Mouse (Mus musculus): ENCODE data around the gene C130026I21Rik. TPM values are rescaled to one million over a fixed set of nuclear protein-coding genes. Genes with fewer than 3 reads are reported as not detected.
"Not testable (repeated sequence)": the region's sequence is repeated elsewhere in the genome, so short reads cannot be mapped to it uniquely, and the experiment has no call there.

Gene C130026I21Rik
- polyA plus RNA-seq, 1 experiment from 2014 or later = 0.63 TPM

DNA sequence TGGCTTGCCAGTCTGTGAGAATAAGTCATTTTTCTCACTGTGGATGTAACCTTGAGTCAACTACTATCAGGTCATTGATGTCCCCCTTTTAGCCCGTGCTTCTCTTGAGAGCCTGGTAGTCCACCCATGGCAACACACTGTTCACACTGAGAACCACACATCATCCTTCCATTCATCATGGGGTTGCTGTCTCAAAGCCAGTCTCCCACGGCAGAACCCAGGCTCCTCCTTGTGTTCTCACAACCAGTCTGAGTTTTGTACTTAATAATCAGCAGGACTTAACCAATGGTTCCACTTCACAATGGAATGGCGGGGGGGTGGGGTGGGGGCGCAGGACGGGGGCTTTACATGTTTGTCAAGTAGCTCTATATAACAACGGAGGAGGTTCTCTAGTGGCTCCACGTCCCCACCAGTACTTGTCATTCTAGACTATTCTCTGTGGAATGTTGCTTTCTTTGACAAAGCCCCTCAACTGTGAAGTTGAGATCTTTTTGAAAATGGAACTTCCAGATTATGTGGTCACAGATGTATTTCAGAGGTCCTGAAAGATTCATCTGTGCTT lies 177.3 kb downstream of the C130026I21Rik start:
- 82% methylated on average over 6 of the region's 7 CpGs for WGBS
- H3K4me2 ChIP-seq (ENCODE audit: low read depth, low read length); H3K36me3 ChIP-seq (ENCODE audit: control insufficient read depth, insufficient read depth, low read length); H3K9ac ChIP-seq (ENCODE audit: low read length); ATAC-seq (ENCODE audit: insufficient read depth, low FRiP score); H3K9me3 ChIP-seq (replicated peaks; ENCODE audit: control insufficient read depth, low read length); H3K27ac ChIP-seq (ENCODE audit: low read length); H3K27me3 ChIP-seq (ENCODE audit: control insufficient read depth, insufficient read depth, low read length); H3K4me1 ChIP-seq (ENCODE audit: control insufficient read depth, insufficient read depth, low read length); H3K4me3 ChIP-seq (replicated peaks; ENCODE audit: low read length): not testable (repeated sequence)

DNA sequence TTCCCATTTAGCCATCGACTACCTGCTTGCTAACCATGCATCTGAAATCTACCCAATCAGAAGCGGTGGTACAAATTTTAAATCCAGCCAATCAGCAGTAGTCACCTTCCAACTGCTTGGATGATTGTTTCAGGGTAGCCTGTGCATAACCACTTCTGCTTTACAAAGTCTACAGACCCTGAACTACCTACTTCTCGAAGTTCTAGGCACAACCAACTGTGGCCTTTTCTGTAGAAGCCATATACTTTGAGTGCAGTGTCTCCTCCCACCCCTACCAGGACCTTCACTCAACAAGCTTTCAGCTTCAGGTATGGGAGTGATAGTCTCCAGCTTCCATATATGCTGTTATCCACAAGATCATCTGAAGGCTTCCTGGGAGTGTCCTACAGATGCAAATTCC lies 178.2 kb downstream of the C130026I21Rik start:
- H3K27ac ChIP-seq (ENCODE audit: low read length); H3K9me3 ChIP-seq (replicated peaks; ENCODE audit: control insufficient read depth, low read length); H3K36me3 ChIP-seq (ENCODE audit: control insufficient read depth, insufficient read depth, low read length); H3K4me1 ChIP-seq (ENCODE audit: control insufficient read depth, insufficient read depth, low read length); H3K9ac ChIP-seq (ENCODE audit: low read length); H3K4me3 ChIP-seq (replicated peaks; ENCODE audit: low read length); ATAC-seq (ENCODE audit: insufficient read depth, low FRiP score); H3K27me3 ChIP-seq (ENCODE audit: control insufficient read depth, insufficient read depth, low read length); H3K4me2 ChIP-seq (ENCODE audit: low read depth, low read length): not testable (repeated sequence)
- 34% methylated on average over 1 of the region's 3 CpGs for WGBS

DNA sequence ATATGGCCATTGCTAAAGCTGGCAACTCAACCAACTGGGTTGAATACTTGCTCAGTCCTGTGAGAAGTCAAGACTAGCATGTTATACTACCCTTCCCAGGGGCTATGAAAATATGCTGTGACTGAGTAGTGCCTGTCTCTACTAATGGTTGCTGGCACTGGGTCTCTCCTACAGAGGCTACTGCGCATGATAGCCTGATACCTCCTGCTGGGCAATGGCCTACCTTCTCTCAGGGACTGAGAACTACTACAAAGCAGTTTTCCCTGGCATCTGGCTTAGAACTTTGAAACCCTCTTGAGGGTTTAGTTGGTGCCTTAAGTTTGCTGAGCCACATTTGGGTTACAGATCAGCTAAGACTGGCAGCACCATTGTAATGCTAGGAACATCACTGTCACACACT lies 184.2 kb downstream of the C130026I21Rik start:
- not testable (repeated sequence) for H3K9me3 ChIP-seq (replicated peaks; ENCODE audit: control insufficient read depth, low read length); H3K27ac ChIP-seq (ENCODE audit: low read length); ATAC-seq (ENCODE audit: insufficient read depth, low FRiP score); H3K4me1 ChIP-seq (ENCODE audit: control insufficient read depth, insufficient read depth, low read length); H3K36me3 ChIP-seq (ENCODE audit: control insufficient read depth, insufficient read depth, low read length); H3K4me2 ChIP-seq (ENCODE audit: low read depth, low read length); H3K27me3 ChIP-seq (ENCODE audit: control insufficient read depth, insufficient read depth, low read length); H3K9ac ChIP-seq (ENCODE audit: low read length); H3K4me3 ChIP-seq (replicated peaks; ENCODE audit: low read length)
- WGBS = 100% methylated on average over 1 of the region's 1 CpGs

DNA sequence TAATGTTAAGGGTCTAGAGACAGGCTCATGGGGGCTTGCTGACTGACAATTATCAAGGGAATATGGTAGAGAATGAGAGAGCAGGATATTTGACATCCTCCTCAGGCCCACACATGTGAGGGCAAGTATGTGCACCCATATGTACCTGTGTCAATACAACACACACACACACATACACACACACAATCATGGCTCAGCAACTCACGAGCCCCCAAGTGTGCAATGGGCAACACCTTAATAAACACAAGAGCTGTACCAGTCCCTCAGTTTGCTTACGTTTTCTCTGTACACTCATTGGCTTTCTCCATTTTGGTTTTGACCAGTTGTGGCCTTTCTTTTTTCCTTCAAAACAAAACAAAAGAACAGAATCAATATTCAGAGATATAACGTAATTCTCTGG lies 185.6 kb downstream of the C130026I21Rik start:
- H3K27me3 ChIP-seq (ENCODE audit: control insufficient read depth, insufficient read depth, low read length); H3K36me3 ChIP-seq (ENCODE audit: control insufficient read depth, insufficient read depth, low read length); H3K9me3 ChIP-seq (replicated peaks; ENCODE audit: control insufficient read depth, low read length); H3K27ac ChIP-seq (ENCODE audit: low read length); H3K4me2 ChIP-seq (ENCODE audit: low read depth, low read length); H3K4me3 ChIP-seq (replicated peaks; ENCODE audit: low read length); ATAC-seq (ENCODE audit: insufficient read depth, low FRiP score); H3K4me1 ChIP-seq (ENCODE audit: control insufficient read depth, insufficient read depth, low read length); H3K9ac ChIP-seq (ENCODE audit: low read length): not testable (repeated sequence)
- WGBS = 60% methylated on average over 3 of the region's 3 CpGs

DNA sequence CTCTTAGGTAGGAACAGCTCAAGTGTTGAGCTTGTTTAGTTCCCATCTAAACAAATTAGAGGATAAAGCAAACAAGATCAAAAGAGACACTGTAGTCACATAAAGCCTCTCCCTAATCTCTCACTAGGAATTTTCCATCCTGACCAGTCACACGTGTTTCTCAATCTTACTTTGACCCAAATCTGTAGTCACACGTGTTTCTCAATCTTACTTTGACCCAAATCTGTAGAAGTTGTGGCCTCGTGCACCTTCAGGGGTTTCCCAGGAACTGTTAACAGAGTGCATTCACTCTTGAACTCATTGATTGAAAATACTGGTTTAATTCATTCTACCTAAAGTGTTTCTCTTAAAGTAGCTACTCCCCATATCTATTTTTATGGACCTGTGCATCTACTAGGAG lies 197.3 kb downstream of the C130026I21Rik start:
- H3K4me1 ChIP-seq (ENCODE audit: control insufficient read depth, insufficient read depth, low read length); ATAC-seq (ENCODE audit: insufficient read depth, low FRiP score); H3K9ac ChIP-seq (ENCODE audit: low read length); H3K4me2 ChIP-seq (ENCODE audit: low read depth, low read length); H3K27ac ChIP-seq (ENCODE audit: low read length); H3K9me3 ChIP-seq (replicated peaks; ENCODE audit: control insufficient read depth, low read length); H3K4me3 ChIP-seq (replicated peaks; ENCODE audit: low read length); H3K27me3 ChIP-seq (ENCODE audit: control insufficient read depth, insufficient read depth, low read length); H3K36me3 ChIP-seq (ENCODE audit: control insufficient read depth, insufficient read depth, low read length): not testable (repeated sequence)
- 58% methylated on average over 3 of the region's 3 CpGs for WGBS

DNA sequence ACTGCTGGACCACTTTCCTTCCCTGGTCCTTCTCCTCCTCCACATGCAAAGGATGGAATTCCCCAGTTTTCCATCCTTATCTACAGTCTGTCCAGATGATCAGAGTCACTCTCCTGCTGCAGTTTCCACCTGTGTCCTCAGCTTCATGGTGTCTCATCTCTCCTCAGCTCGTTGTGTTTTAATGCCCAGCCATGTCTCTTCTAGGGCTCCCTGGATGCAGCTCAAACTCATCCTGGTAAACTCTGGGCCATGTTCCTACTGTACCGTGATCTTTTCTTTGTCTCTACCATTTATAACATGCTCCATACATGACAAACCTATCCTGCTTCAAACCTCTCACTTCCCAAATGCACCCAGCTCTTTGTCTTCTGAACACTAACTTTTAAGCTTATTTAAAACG lies 198.7 kb downstream of the C130026I21Rik start:
- not testable (repeated sequence) for H3K4me3 ChIP-seq (replicated peaks; ENCODE audit: low read length); H3K4me1 ChIP-seq (ENCODE audit: control insufficient read depth, insufficient read depth, low read length); H3K27ac ChIP-seq (ENCODE audit: low read length); H3K9me3 ChIP-seq (replicated peaks; ENCODE audit: control insufficient read depth, low read length); H3K9ac ChIP-seq (ENCODE audit: low read length); H3K4me2 ChIP-seq (ENCODE audit: low read depth, low read length); H3K27me3 ChIP-seq (ENCODE audit: control insufficient read depth, insufficient read depth, low read length); ATAC-seq (ENCODE audit: insufficient read depth, low FRiP score); H3K36me3 ChIP-seq (ENCODE audit: control insufficient read depth, insufficient read depth, low read length)
- 60% methylated on average over 3 of the region's 3 CpGs for WGBS

DNA sequence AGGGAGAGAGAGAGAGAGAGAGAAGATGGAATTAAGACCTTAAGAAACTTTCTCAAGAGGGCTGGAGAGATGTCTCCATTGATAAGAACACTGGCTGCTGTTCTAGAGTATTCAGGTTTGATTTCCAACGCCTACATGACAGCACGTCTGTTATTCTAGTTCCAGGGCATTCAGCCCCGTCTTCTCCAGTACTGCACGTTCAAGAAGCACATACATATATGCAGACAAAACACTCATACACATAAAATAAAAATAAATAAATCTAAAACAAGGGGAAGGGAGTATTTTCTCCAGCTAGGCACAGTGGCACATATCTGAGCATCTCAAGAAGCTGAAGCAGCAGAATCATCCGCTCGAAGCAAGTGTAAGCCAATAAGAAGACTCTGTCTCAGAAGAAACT lies 234.6 kb downstream of the C130026I21Rik start:
- not testable (repeated sequence) for H3K4me3 ChIP-seq (replicated peaks; ENCODE audit: low read length); ATAC-seq (ENCODE audit: insufficient read depth, low FRiP score); H3K4me1 ChIP-seq (ENCODE audit: control insufficient read depth, insufficient read depth, low read length); H3K9me3 ChIP-seq (replicated peaks; ENCODE audit: control insufficient read depth, low read length); H3K4me2 ChIP-seq (ENCODE audit: low read depth, low read length); H3K27me3 ChIP-seq (ENCODE audit: control insufficient read depth, insufficient read depth, low read length); H3K36me3 ChIP-seq (ENCODE audit: control insufficient read depth, insufficient read depth, low read length); H3K9ac ChIP-seq (ENCODE audit: low read length); H3K27ac ChIP-seq (ENCODE audit: low read length)
- WGBS = 73% methylated on average over 4 of the region's 6 CpGs

DNA sequence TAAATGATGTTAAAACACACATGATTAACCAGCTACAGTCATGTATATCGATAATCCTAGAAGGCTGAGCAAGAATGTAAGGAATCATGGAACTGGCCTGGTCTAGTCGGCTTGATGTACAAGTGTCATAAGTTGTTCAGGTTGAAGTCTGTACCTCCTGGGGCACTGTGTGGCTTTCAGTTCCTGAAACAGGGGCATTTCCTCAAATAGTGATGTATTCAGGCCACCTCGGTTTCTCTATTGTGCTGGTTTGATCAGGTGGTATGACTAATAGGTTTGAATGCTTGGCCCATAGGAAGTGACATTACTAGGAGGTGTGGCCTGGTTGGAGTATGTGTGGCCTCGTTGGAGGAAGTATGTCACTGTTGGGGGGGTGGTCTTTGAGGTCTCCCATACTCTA lies 236.0 kb downstream of the C130026I21Rik start:
- not testable (repeated sequence) for H3K4me2 ChIP-seq (ENCODE audit: low read depth, low read length); H3K9me3 ChIP-seq (replicated peaks; ENCODE audit: control insufficient read depth, low read length); H3K4me1 ChIP-seq (ENCODE audit: control insufficient read depth, insufficient read depth, low read length); H3K9ac ChIP-seq (ENCODE audit: low read length); ATAC-seq (ENCODE audit: insufficient read depth, low FRiP score); H3K27me3 ChIP-seq (ENCODE audit: control insufficient read depth, insufficient read depth, low read length); H3K36me3 ChIP-seq (ENCODE audit: control insufficient read depth, insufficient read depth, low read length); H3K4me3 ChIP-seq (replicated peaks; ENCODE audit: low read length); H3K27ac ChIP-seq (ENCODE audit: low read length)
- WGBS = 85% methylated on average over 3 of the region's 4 CpGs

DNA sequence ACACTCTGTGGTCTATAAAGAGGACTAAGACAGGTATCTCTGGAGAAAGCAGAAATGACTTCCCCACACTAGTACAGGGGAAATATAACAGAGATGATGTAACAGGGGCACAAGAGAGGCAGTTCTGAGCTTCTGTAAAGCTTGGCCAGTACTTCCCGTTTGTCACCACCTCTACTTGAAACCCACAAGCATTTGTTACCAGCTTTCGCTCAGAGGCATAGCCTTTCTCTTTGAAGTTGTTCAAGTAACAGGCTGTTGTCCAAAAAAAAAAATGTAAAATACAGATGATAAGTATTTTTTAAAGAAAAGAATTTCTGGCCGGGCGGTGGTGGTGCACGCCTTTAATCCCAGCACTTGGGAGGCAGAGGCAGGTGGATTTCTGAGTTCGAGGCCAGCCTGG lies 236.8 kb downstream of the C130026I21Rik start:
- not testable (repeated sequence) for H3K4me2 ChIP-seq (ENCODE audit: low read depth, low read length); H3K36me3 ChIP-seq (ENCODE audit: control insufficient read depth, insufficient read depth, low read length); ATAC-seq (ENCODE audit: insufficient read depth, low FRiP score); H3K27ac ChIP-seq (ENCODE audit: low read length); H3K9me3 ChIP-seq (replicated peaks; ENCODE audit: control insufficient read depth, low read length); H3K27me3 ChIP-seq (ENCODE audit: control insufficient read depth, insufficient read depth, low read length); H3K4me1 ChIP-seq (ENCODE audit: control insufficient read depth, insufficient read depth, low read length); H3K9ac ChIP-seq (ENCODE audit: low read length); H3K4me3 ChIP-seq (replicated peaks; ENCODE audit: low read length)
- 88% methylated on average over 4 of the region's 6 CpGs for WGBS

DNA sequence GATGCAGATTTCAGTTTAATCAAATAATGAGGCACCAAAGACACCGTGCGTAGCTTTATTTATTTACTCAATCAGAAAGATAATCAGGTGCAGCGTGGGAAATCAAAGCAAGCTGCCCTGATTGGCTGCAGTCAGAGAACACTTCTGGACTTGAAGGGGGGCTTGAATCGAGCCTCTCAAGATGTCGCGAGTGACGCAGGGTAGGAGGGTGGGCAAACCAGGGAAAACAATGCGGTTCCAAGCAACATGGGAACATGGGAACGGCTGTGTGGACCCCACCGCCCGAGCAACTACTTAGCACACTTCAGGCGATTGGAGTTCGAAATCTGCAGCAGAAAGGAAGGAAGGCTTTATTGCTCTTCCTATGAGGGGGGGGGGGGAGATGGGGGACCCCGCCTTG lies 240.2 kb downstream of the C130026I21Rik start:
- H3K4me1 ChIP-seq (ENCODE audit: control insufficient read depth, insufficient read depth, low read length); H3K36me3 ChIP-seq (ENCODE audit: control insufficient read depth, insufficient read depth, low read length); H3K27ac ChIP-seq (ENCODE audit: low read length); ATAC-seq (ENCODE audit: insufficient read depth, low FRiP score); H3K27me3 ChIP-seq (ENCODE audit: control insufficient read depth, insufficient read depth, low read length); H3K4me2 ChIP-seq (ENCODE audit: low read depth, low read length); H3K9me3 ChIP-seq (replicated peaks; ENCODE audit: control insufficient read depth, low read length); H3K9ac ChIP-seq (ENCODE audit: low read length); H3K4me3 ChIP-seq (replicated peaks; ENCODE audit: low read length): not testable (repeated sequence)
- 64% methylated on average over 12 of the region's 14 CpGs for WGBS

Measured in stomach, embryonic 16.5 days (tissue).